Mouse (Mus musculus): ENCODE measurements around the gene Rxfp4.

Rxfp4 gene

DNA sequence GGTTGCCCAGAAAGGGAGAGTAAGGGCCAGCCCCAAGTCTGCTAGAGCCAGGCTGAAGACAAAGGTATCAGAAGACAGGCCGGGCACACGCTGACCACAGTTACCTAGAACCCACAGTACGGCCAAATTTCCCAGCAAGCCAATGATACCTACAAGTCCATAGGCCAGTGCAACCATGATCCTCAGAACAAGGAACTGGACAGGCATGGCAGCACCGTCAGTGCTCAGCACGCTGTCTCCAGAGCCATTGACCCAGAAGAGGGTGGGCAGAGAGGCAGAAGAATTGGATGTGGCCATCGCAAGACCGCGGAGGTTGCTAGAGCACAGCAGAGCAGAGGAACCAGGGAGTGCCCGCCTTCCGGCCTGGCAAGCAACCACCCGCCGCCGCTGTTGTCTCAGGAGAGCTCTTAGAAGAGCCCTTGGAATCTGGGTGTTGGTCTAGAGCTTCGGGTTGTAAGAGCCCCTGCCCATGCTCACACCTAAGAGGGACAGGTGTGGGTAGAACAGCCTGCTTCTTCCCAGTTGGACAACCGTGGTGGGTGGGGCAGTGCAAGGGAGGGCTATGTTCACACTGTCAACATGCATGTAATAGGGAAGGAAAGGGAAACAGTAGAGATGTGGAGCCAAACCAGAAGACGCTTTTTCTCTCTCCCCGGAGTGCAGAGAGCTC lies at the start of gene Rxfp4:
TSS of gene Rxfp4 (minus strand) at position 297 of the 670 bp plus-strand sequence.
- no peak for DNase-seq (ENCODE audit: low spot score)

- no peak for DNase-seq (ENCODE audit: low spot score)
Observed at GRCm38 (mm10) chr3:88701222-88701621, 48.3 kb upstream of the Rxfp4 start.

- DNase-seq (ENCODE audit: low spot score) = no peak
Observed at GRCm38 (mm10) chr3:88700247-88700646, 47.3 kb upstream of the Rxfp4 start.

- no peak for DNase-seq (ENCODE audit: low spot score)
Observed at GRCm38 (mm10) chr3:88698834-88699233, 45.9 kb upstream of the Rxfp4 start.

DNA sequence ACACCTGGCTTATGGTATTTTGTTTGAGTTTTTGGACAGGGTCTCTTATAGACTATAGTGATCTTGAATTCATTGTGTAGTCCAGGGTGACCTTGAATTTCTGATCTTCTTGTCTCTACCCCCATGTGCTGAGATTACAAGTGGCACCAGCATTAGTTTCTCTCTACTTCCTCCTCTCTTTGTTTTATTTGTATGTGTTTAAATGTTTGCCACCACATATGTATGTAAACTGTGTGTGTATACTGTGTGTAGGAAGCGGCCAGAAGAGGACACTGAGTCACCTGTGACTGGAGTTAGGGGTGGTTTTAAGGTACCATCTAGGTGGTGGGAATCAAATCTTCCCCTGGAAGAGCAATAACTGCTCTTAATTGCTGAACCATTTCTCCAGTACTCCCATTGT lies 45.1 kb upstream of the Rxfp4 start:
- no peak for DNase-seq (ENCODE audit: low spot score)

DNA sequence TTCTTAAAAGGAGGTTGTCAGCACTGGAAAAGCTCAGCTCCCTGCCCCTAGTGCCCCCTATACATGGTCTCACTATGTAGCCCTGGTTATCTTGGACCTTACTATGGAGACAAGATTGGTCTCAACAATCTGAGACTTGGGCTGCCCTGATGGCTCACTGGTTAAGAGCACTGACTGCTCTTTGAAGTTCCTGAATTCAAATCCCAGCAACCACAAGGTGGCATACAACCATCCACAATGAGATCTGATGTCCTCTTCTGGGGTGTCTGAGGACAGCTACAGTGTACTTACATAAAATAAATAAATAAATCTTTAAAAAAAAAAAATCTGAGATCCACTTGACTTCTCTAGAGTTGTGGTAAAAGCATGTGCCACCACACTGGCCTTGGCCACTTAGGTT lies 42.6 kb upstream of the Rxfp4 start:
- DNase-seq (ENCODE audit: low spot score) = no peak

DNA sequence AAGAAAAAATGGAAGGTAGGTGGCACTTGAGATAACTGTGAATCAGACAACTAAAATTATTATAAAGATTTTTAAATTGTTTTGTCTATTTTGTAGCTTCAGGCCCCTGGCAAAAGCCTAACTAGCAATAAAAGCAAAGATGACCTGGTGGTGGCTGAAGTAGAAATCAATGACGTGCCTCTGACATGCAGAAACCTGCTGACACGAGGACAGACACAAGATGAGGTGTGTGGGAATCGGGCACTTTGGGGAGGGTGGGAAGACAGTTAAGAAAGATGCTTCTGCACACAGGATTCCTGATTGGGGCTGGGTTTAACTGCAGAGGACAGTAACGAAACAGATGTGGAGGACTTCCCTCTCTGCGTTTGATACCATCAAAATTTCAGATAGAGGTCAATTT lies 36.1 kb upstream of the Rxfp4 start:
- DNase-seq (ENCODE audit: low spot score) = no peak

GRCm38 (mm10) chr3:88686734-88687611 lies 34.0 kb upstream of the Rxfp4 start:
- no peak for DNase-seq (ENCODE audit: low spot score)

DNA sequence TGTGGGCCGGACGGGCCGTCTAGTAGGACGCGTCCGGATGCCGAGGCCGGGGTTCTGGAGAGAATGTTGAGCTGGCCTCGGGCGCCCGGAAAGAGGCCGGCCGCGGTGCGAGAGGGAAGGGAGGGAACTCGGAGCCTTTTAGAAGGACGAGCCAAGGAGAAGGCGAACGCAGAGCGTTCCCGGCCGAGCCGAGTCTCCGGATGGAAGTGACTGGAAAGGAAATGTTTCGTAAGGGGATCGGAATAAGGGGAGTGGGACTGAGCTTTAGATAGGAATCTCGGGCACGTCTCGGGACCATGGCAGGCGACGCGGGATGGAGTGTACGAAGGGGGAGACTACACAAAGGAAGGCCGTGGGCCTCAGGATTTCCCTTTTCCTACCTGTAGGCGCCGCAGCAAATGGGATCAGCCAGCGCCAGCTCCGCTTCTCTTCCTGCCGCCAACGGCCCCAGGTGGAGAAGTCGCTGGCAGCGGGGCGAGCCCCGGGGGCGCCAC lies 33.1 kb upstream of the Rxfp4 start:
- DNase-seq (ENCODE audit: low spot score) = peak; percentile 21

DNA sequence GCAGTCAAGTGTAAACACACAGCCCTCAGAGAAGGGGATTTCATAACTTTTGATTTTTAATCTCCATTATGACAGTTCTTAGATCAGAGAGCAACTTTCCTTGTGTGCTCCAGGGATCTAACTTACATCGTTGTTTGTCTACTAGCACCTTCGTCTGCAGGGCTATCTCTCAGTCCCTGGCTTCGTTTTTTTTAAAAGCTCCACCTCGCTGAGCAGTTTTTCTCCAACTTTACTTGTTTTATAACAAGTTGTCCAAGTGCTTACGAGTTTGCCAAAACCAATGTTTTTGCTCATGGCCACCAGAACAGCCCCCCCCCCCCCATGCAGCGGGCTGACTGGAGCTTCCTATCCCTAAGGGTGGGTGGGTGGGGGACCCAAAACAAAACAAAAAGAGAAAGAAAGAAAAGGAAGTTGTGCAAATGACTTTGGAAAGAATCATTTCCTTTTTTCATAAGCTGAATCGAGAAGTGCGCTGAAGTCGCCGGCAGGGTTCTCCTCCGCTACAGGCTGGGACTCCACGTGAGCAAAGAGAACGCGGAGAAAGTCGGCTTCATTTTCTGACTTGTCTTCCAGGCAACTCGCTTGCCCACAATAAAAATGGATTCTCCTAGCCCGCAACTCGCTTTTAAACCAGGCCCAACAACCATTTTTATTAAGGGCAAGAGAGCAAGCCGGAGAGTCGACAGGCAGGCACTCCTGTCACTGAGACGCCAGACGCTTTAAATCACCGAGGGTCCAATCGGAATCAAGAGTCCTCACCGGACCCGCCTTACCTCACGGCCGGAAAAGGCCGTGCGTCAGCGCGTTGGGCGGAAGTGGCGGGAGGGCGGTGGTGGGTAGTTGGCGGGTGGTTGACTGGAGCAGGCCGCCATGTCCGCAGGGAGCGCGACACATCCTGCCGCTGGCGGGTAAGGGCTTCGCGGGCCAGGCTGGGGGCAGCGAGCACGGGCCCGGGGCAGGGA lies 32.3 kb upstream of the Rxfp4 start, which contains the start of gene Khdc4:
TSS of gene Khdc4 (plus strand) at position 824 of the 962 bp plus-strand sequence.
- DNase-seq (ENCODE audit: low spot score) = peak; percentile 93

DNA sequence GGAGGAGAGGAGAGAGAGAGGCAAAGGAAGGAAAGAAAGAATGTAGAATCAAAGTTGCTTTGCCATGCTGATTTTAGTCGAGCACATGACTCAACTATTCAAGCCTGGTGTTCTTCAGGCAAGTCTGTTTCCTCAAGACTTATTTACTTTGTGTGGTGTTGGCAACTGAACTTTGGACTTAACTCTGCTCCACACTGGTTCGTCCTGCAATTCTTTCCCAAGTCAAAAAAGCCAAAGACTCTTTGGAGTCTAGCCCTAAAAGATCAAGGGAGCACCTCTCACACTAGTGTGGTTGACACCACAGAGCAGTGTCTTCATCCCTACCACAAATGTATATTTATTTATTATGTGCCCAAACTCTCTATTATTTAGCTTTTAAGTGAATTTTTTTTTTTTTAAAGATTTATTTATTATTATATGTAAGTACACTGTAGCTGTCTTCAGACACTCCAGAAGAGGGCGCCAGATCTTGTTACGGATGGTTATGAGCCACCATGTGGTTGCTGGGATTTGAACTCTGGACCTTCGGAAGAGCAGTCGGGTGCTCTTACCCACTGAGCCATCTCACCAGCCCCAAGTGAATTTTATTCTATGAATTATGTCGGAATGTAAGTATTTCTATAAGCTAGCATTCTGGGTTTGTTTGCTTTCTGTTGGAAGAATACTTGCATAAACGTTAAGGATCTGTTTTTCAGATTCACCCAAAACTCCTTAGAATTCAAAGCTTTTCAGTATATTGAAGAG lies 31.5 kb upstream of the Rxfp4 start:
- no peak for DNase-seq (ENCODE audit: low spot score)

GRCm38 (mm10) chr3:88683814-88684213 lies 30.9 kb upstream of the Rxfp4 start:
- no peak for DNase-seq (ENCODE audit: low spot score)

DNA sequence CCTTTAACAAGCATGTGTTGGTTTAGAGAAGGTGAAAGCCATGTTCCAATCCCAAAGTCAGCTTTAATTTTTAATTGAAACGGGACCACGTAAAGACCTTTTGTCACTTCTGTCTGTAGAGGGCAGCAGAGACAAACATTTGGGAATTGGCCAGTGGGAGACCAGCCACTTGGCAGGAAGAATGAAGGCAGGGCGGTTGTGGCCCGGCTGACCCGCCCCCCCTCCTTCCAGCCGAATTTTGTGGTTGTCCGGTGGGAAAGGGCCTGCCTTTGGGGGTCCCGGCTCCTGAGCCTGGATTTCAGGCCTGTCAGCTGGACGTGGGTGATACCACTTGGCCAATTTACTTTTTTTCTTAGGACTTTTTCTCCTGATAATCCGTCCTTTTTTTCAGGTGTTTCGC lies 24.5 kb upstream of the Rxfp4 start:
- DNase-seq (ENCODE audit: low spot score) = peak; percentile 39

GRCm38 (mm10) chr3:88664095-88664494 lies 11.2 kb upstream of the Rxfp4 start:
- no peak for DNase-seq (ENCODE audit: low spot score)

DNA sequence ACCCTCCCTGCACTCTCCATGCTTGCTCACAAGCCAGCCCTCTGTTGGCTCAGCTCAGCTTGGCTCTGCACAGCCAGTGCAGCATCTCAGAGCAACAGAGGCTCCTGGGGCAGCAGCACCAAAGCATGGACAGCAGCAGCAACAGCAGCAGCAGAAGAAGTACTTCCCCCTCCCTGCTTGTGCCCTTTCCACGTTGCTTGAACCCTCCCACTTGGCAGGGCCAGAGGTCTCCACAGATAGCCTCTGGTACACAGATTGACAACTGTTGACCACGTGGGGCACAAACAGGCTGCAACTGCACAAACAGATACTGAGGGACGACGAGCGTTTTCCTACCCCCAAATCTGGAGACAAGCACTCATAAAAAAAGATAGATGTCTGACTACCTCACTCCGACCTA lies 6.9 kb upstream of the Rxfp4 start:
- DNase-seq (ENCODE audit: low spot score) = no peak

GRCm38 (mm10) chr3:88658441-88659127 lies 5.6 kb upstream of the Rxfp4 start:
- no peak for DNase-seq (ENCODE audit: low spot score)

DNA sequence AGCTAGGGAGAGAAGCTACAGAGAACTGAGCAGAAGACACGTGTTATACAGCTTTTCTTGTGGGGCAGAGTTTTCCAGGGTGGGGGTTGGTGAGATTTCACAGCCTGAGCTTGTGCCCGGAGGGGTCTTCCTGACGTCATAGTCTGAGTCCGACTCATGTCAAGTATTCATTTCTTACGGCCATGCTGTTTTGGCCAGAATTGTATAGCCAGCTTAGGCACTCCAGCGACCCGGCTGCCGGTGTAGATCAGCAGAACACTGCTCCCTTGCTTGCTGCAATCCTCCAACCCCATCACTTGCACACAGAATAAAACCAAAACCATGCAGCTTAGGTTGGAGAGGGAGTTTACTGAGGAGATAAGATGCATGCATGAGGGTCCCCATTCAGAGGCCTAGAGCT lies 2.7 kb upstream of the Rxfp4 start:
- no peak for DNase-seq (ENCODE audit: low spot score)

- no peak for DNase-seq (ENCODE audit: low spot score)
Observed at GRCm38 (mm10) chr3:88654621-88655020, 1.7 kb upstream of the Rxfp4 start.

GRCm38 (mm10) chr3:88653516-88654370 lies 801 bp upstream of the Rxfp4 start:
- DNase-seq (ENCODE audit: low spot score) = no peak

Measured in spleen, adult 12 weeks (tissue).